Mouse (Mus musculus) hindbrain, embryonic 13.5 days (tissue): Measurements from ENCODE around the gene Cda. TPM values are rescaled to one million over a fixed set of nuclear protein-coding genes. Genes with fewer than 3 reads are reported as not detected.

Source experiments
- ATAC-seq: fragments of 200-750 bp; cut with Nextera tagmentation; 2 replicates; pipeline ENCODE4 v1.8.0; 2017; ENCODE audit warnings: moderate TSS enrichment; ENCODE audit not compliant: low FRiP score
- H3K27ac ChIP-seq: fragments of 300-500 bp; sonication (generic); 2 replicates; pipeline ENCODE4 v1.5.1; 2015; ENCODE audit warnings: inconsistent platforms, mild to moderate bottlenecking, moderate library complexity
- H3K27me3 ChIP-seq: fragments of 300-500 bp; sonication (generic); 2 replicates; pipeline ENCODE4 v1.6.1; 2015; ENCODE audit warnings: mild to moderate bottlenecking, inconsistent platforms
- H3K36me3 ChIP-seq: fragments of 300-500 bp; sonication (generic); 2 replicates; pipeline ENCODE4 v1.6.1; 2015; ENCODE audit warnings: mild to moderate bottlenecking, inconsistent platforms
- H3K4me1 ChIP-seq: fragments of 300-500 bp; sonication (generic); replicated peaks from 2 replicates; pipeline ENCODE4 v1.6.1; 2015; ENCODE audit warnings: inconsistent platforms
- H3K4me2 ChIP-seq: fragments of 300-500 bp; sonication (generic); 2 replicates; pipeline ENCODE4 v1.6.1; 2015; ENCODE audit warnings: inconsistent platforms, mild to moderate bottlenecking, moderate library complexity
- H3K4me3 ChIP-seq: fragments of 300-500 bp; sonication (generic); 2 replicates; pipeline ENCODE4 v1.5.1; 2015; ENCODE audit warnings: mild to moderate bottlenecking, inconsistent platforms
- H3K9ac ChIP-seq: fragments of 300-500 bp; sonication (generic); 2 replicates; pipeline ENCODE4 v1.6.1; 2015; ENCODE audit warnings: mild to moderate bottlenecking, inconsistent platforms
- H3K9me3 ChIP-seq: fragments of 300-500 bp; sonication (generic); 2 replicates; pipeline ENCODE4 v1.6.1; 2016; ENCODE audit warnings: inconsistent platforms
- WGBS: fragments of 180-500 bp; shearing (Covaris S2); methylation state at CpG from one replicate; pipeline ENCODE4 v1.1.7; 2015; 5-methylcytosine and 5-hydroxymethylcytosine counted together
- polyA plus RNA-seq: library from polyadenylated mRNA; unstranded; fragments of >200 nt; fragmentation: Nextera tagmentation; extraction: Ambion mirVana; gene quantifications from 2 replicates; pipeline ENCODE4 v1.2.1, GENCODE M21; 2015

Gene Cda
- polyA plus RNA-seq, 1 experiment from 2014 or later: 4.0 TPM

GRCm38 (mm10) chr4:138361370-138361821, 6.4 kb downstream of the Cda start:
- peak overlapping the region; percentile 38 for H3K4me2 ChIP-seq
- 0 out of 2 replicates have a peak overlapping the region, but pooled peaks have one; percentile 2 for H3K4me3 ChIP-seq
- peak overlapping the region; percentile 83 for H3K27ac ChIP-seq
- H3K9ac ChIP-seq: peak overlapping the region; percentile 65
- 0 out of 2 replicates have a peak, but pooled peaks have one; percentile 28 for ATAC-seq
- H3K9me3 ChIP-seq: no peaks in the 10 kb centered on the region
- H3K4me1 ChIP-seq: peaks cover 16% of the 10 kb centered on the region
- H3K27me3 ChIP-seq: peaks cover 7% of the 10 kb centered on the region
- 4% methylated on average over 11 of the region's 11 CpGs for WGBS
- no peaks in the 10 kb centered on the region for H3K36me3 ChIP-seq

GRCm38 (mm10) chr4:138358176-138358575, 9.6 kb downstream of the Cda start:
- WGBS: 81% methylated on average over 3 of the region's 3 CpGs
- Histone ChIP-seq H3K27me3 (no peaks in the 10 kb centered on the region), H3K36me3 (no peaks in the 10 kb centered on the region), H3K4me1 (peaks cover 22% of the 10 kb centered on the region), H3K9me3 (no peaks in the 10 kb centered on the region), H3K27ac (no peak overlapping the region), H3K9ac (no peak overlapping the region), H3K4me3 (no peak overlapping the region), H3K4me2 (no peak overlapping the region)
- no peak for ATAC-seq

DNA sequence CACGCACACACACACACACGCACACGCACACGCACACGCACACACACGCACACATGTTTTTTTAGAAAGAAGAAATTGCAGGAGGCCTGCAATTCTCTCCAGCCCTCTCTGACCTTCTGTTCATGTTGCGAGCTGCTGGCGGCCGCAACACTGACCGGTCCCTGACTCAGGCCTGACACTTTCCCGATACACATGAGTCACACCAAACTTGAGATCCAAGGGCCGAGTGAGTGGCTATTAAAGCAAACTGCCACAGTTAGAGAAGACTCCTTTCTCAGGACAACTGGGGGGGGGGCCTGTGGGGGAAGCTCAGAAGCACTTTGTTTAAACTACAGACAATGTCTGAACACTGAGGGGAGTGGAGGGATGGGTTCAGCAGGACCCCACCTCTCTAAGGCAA, 11.2 kb downstream of the Cda start:
- peaks cover 16% of the 10 kb centered on the region for H3K4me1 ChIP-seq
- no peaks in the 10 kb centered on the region for H3K27me3 ChIP-seq
- H3K4me3 ChIP-seq: no peak overlapping the region
- no peaks in the 10 kb centered on the region for H3K9me3 ChIP-seq
- ATAC-seq: no peak
- no peak overlapping the region for H3K9ac ChIP-seq
- no peaks in the 10 kb centered on the region for H3K36me3 ChIP-seq
- no peak overlapping the region for H3K4me2 ChIP-seq
- 92% methylated on average over 12 of the region's 12 CpGs for WGBS
- no peak overlapping the region for H3K27ac ChIP-seq

- Histone ChIP-seq H3K9ac (no peak overlapping the region), H3K36me3 (no peaks in the 10 kb centered on the region), H3K27me3 (no peaks in the 10 kb centered on the region), H3K27ac (no peak overlapping the region), H3K9me3 (no peaks in the 10 kb centered on the region), H3K4me3 (no peak overlapping the region), H3K4me2 (no peak overlapping the region), H3K4me1 (peaks cover 12% of the 10 kb centered on the region; the same call in 1 of the 2 replicates)
- ATAC-seq: no peak
- 95% methylated on average over 8 of the region's 8 CpGs for WGBS
Observed at GRCm38 (mm10) chr4:138356141-138356540, 11.7 kb downstream of the Cda start.

DNA sequence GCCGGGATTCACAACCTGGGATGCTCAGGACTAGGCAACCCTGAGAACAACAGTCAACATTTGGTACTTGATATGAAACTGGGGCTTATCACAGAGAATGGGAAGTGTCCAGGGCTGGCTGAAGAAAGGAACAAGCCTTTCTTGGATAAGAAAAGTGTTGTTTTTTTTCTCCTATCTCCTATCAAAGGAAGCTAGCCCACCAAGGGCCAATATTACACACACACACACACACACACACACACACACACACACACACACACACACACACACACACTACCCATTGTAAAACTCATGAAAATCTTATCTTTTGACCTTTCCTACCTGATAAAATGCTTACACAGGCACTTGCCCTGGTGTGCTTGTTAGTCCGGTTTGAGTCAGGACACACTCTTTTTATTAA, 12.3 kb downstream of the Cda start:
- H3K4me1 ChIP-seq: 0 out of 2 replicates have a peak, but pooled peaks cover 6% of the 10 kb centered on the region
- ATAC-seq: no peak
- H3K9ac ChIP-seq: no peak overlapping the region
- H3K4me3 ChIP-seq: no peak overlapping the region
- H3K27ac ChIP-seq: no peak overlapping the region
- WGBS: 100% methylated on average over 2 of the region's 2 CpGs
- no peaks in the 10 kb centered on the region for H3K9me3 ChIP-seq
- H3K4me2 ChIP-seq: no peak overlapping the region
- H3K36me3 ChIP-seq: no peaks in the 10 kb centered on the region
- H3K27me3 ChIP-seq: no peaks in the 10 kb centered on the region

DNA sequence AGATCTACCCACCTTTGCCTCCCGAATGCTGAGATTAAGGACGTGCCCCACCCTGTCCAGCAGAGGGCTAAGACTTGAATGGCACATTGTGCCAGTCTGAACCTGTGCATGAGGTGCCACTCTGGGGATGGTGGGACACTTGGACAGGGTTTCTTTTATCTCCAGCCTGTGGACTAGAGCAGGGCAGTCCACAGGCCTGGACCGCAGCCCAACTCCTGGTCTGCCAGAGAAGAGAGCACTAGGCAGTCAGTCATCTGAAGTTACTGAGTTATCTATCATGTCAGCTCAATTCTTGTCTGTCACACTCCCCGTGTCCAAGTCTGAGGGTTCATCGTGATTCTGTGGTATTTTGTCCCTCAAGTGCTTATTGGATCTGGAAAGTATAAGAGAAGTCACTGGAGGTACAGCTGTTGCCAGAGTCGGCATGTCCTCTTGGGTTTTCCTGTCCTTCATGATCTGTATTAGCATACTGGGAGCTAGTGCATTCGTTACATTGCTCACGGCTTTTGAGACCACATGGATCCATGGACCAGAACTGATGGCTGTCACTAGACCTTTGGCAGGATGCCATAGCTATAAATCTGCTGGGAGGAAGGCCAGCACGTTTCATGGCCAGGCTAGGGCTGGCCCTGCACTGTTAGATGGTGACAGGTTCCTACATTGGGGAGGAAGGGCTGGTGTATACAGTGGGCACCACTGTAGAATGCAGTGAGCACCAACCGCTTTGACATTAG, 14.2 kb downstream of the Cda start:
- no peak overlapping the region for H3K9ac ChIP-seq
- no peak for ATAC-seq
- 73% methylated on average over 10 of the region's 10 CpGs for WGBS
- H3K4me2 ChIP-seq: no peak overlapping the region
- H3K27me3 ChIP-seq: no peaks in the 10 kb centered on the region
- no peaks in the 10 kb centered on the region for H3K9me3 ChIP-seq
- H3K4me3 ChIP-seq: no peak overlapping the region
- 0 out of 2 replicates have a peak, but pooled peaks cover 6% of the 10 kb centered on the region for H3K4me1 ChIP-seq
- no peak overlapping the region for H3K27ac ChIP-seq
- no peaks in the 10 kb centered on the region for H3K36me3 ChIP-seq

GRCm38 (mm10) chr4:138352692-138353091, 15.1 kb downstream of the Cda start:
- 83% methylated on average over 6 of the region's 6 CpGs for WGBS
- H3K27me3 ChIP-seq: no peaks in the 10 kb centered on the region

GRCm38 (mm10) chr4:138351821-138352220, 16.0 kb downstream of the Cda start:
- Histone ChIP-seq H3K9me3 (no peaks in the 10 kb centered on the region), H3K36me3 (no peaks in the 10 kb centered on the region), H3K27me3 (no peaks in the 10 kb centered on the region), H3K27ac (no peak overlapping the region), H3K4me2 (no peak overlapping the region), H3K4me3 (no peak overlapping the region), H3K4me1 (0 out of 2 replicates have a peak, but pooled peaks cover 6% of the 10 kb centered on the region), H3K9ac (no peak overlapping the region)
- 89% methylated on average over 5 of the region's 5 CpGs for WGBS
- no peak for ATAC-seq

More at GRCm38 (mm10) chr4:138352692-138353091, 15.1 kb downstream of the Cda start:
- H3K36me3 ChIP-seq: no peaks in the 10 kb centered on the region
- no peak overlapping the region for H3K4me3 ChIP-seq
- ATAC-seq: no peak
- H3K9ac ChIP-seq: no peak overlapping the region
- H3K4me1 ChIP-seq: 0 out of 2 replicates have a peak, but pooled peaks cover 6% of the 10 kb centered on the region
- H3K4me2 ChIP-seq: no peak overlapping the region
- no peaks in the 10 kb centered on the region for H3K9me3 ChIP-seq
- no peak overlapping the region for H3K27ac ChIP-seq

GRCm38 (mm10) chr4:138348716-138349115, 19.1 kb downstream of the Cda start:
- WGBS: 84% methylated on average over 7 of the region's 7 CpGs
- Histone ChIP-seq H3K9me3 (no peaks in the 10 kb centered on the region), H3K9ac (no peak overlapping the region), H3K36me3 (no peaks in the 10 kb centered on the region), H3K27ac (no peak overlapping the region), H3K4me3 (no peak overlapping the region), H3K4me2 (no peak overlapping the region), H3K27me3 (no peaks in the 10 kb centered on the region), H3K4me1 (peaks cover 3% of the 10 kb centered on the region; the same call in 1 of the 2 replicates)
- ATAC-seq: no peak

DNA sequence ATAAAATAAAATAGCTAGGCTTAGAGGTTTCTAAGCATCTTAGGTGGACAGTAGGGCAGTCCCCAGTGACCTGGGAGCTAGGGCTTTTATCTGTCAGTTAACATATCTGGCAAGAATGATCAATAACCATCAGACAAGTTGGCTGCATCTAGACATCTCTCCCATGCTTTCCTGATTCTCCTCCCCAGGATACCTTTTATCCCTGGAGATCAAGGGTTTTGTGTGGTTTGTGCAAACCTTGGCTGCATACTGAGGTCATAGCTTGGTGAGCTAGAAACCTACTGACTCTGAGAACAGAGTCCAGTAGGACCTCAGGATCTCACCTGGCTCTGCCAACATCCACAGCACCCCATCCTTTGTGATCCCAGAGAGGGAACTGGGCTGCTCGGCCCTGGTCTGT, 20.5 kb downstream of the Cda start:
- Histone ChIP-seq H3K4me1 (no peaks in the 10 kb centered on the region; the same call in 1 of the 2 replicates), H3K4me2 (no peak overlapping the region), H3K36me3 (no peaks in the 10 kb centered on the region), H3K9ac (no peak overlapping the region), H3K4me3 (no peak overlapping the region), H3K9me3 (no peaks in the 10 kb centered on the region), H3K27me3 (no peaks in the 10 kb centered on the region), H3K27ac (no peak overlapping the region)
- no peak for ATAC-seq
- WGBS: 47% methylated on average over 1 of the region's 1 CpGs

DNA sequence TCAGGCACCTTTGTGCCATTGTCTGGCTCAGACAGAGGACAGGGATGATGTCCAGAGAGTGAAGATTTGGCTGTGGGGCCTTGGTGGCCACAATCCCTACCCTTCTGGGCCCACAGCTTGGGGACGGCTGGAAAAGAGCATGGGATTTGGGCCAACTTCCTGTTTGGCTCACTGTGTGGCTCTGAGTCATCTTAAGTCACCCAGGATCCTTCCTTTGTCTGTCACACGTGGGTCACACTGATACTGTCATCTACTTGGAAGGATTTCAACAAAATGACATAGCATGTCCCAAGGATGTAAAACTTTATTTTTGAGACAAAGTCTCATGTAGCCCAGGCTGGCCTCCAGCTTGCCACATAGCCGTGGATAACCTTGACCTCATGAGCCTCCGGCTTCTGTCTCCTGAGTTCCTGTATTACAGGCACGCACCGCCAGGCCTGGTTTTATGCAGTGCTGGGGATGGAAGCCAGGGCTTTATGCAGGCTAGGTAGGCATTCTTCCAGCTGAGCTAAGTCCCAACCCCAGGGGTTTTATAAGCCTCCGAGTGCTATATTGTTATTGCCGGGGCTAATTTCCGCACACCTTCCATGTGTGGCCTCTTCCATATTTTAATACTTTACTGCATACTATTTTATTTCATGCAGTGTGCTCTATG, 22.8 kb downstream of the Cda start:
- no peak overlapping the region for H3K27ac ChIP-seq
- no peaks in the 10 kb centered on the region for H3K9me3 ChIP-seq
- no peak for ATAC-seq
- no peak overlapping the region for H3K4me3 ChIP-seq
- H3K27me3 ChIP-seq: no peaks in the 10 kb centered on the region
- no peak overlapping the region for H3K4me2 ChIP-seq
- WGBS: 78% methylated on average over 9 of the region's 9 CpGs
- peaks cover 4% of the 10 kb centered on the region; the same call in 1 of the 2 replicates for H3K4me1 ChIP-seq
- no peaks in the 10 kb centered on the region for H3K36me3 ChIP-seq
- no peak overlapping the region for H3K9ac ChIP-seq

DNA sequence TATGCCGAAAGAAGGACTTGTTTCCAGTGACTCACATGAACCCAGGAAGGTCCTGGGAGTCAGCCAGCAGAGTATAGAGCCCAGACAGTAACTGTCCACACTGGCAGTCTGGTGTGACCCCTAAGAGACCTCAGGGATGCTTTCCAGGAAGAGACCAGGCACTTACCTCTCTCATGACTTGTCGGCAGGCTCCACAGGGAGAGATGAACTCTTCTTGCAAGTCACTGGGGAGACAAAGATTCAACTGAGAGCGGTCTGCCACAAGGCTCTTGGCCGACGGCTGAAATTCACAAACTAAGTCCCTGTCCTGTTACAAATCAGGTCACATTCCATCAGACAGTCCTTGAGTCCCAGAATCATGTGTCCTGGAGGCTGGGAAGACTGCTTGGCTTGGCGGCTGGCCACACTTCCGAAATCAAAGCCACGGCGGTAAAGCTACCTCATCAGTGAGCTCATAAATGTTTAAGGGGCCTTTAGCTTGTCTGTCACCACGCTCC, 24.4 kb downstream of the Cda start:
- Histone ChIP-seq H3K4me2 (no peak overlapping the region), H3K27ac (no peak overlapping the region), H3K27me3 (no peaks in the 10 kb centered on the region), H3K9me3 (no peaks in the 10 kb centered on the region), H3K4me3 (no peak overlapping the region), H3K9ac (no peak overlapping the region), H3K4me1 (peaks cover 4% of the 10 kb centered on the region; the same call in 1 of the 2 replicates), H3K36me3 (no peaks in the 10 kb centered on the region)
- no peak for ATAC-seq
- WGBS: 63% methylated on average over 10 of the region's 10 CpGs
